Mouse (Mus musculus): ENCODE results near the gene Pmpcb.
"Not testable (repeated sequence)": the region's sequence is repeated elsewhere in the genome, so short reads cannot be mapped to it uniquely, and the experiment has no call there.

DNA sequence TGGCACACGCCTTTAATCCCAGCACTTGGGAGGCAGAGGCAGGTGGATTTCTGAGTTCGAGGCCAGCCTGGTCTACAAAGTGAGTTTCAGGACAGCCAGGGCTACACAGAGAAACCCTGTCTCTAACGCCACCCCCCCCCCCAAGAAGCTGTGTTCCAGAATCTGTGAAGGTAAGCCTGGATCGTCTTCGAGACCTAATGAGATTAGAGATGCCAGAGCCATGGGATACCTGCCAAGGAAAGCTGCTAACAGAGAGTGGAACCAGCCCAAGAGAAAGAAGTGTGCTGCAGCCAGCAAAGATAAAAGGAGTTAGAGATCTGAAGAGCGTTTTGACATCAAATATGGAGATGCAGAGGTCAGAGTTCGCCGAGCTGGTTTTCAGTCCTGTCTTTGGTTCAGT is 28.9 kb upstream of the Pmpcb start:
- TF ChIP-seq TAL1 (conservative IDR thresholded peaks at IDR 0.05; ENCODE audit: low read depth, low read length); CTCF (IDR thresholded peaks at IDR 0.05; ENCODE audit: low read depth, low read length): not testable (repeated sequence)
